In genomic region chr16:4034476-4034875, GRCm38 (mm10) we compare ENCODE assay signal across 22 mouse cellular contexts. TPM values are rescaled to one million over a fixed set of nuclear protein-coding genes. Genes with fewer than 3 reads are reported as not detected.
DNase-seq lines count a peak whose midpoint lies in the region; ATAC-seq and TF ChIP-seq lines count a peak whose summit lies in the region.
"Had no signal": no experiment of that assay in that cellular context is flagged by ENCODE, and none has a peak within 500 bp of the region (broad histone marks: within the 10 kb centered on the region; RNA-seq: fewer than 3 reads in every experiment).

No protein-coding gene starts in this region.

- H3K9me3 ChIP-seq in liver, embryonic 11.5 days (ENCODE audit: control insufficient read depth, low read length), result no peaks in the 10 kb centered on the region
- H3K9me3 ChIP-seq: embryonic facial prominence, embryonic 15.5 days; forebrain, embryonic 10.5 days; heart, embryonic 13.5 days; hindbrain, embryonic 12.5 days had no signal

- DNase-seq in kidney, adult 2 months, result no peak
- DNase-seq in kidney, postnatal 10 days, result no peak
- DNase-seq in liver, embryonic 11.5 days (ENCODE audit: low spot score), result no peak
- DNase-seq in liver (no peak), MEL-GATA-1-ER (ENCODE audit: extremely low read depth, low read depth) (peak; percentile 49)
- DNase-seq in spleen, postnatal 4 days (ENCODE audit: low spot score in 2 of 2), result no peak
- DNase-seq: adrenal gland, postnatal 14 days; cerebellum, adult 2 months; cerebellum, postnatal 10 days; embryo, embryonic 11 days; gastrocnemius, postnatal 14 days; heart, postnatal 4 days had no signal

- 73% methylated on average over 3 of the region's 3 CpGs for WGBS in kidney, adult 2 months
- 81% methylated on average over 3 of the region's 3 CpGs for WGBS in liver, embryonic 11.5 days

- no peak overlapping the region for H3K4me2 ChIP-seq in liver, embryonic 11.5 days
- H3K4me2 ChIP-seq: embryonic facial prominence, embryonic 15.5 days; heart, embryonic 13.5 days; hindbrain, embryonic 12.5 days had no signal

- no peak overlapping the region for H3K9ac ChIP-seq in liver, embryonic 11.5 days (ENCODE audit: low read depth, low read length)
- H3K9ac ChIP-seq: embryonic facial prominence, embryonic 15.5 days; hindbrain, embryonic 12.5 days had no signal

- H3K36me3 ChIP-seq in kidney, adult 2 months (ENCODE audit: control insufficient read depth, insufficient read depth, low read length), result peaks cover 4% of the 10 kb centered on the region; the same call in 1 of the 2 replicates
- peaks cover 23% of the 10 kb centered on the region for H3K36me3 ChIP-seq in liver, embryonic 11.5 days (ENCODE audit: control insufficient read depth, insufficient read depth, low read length)

- TF ChIP-seq POLR2A in kidney, adult 2 months (IDR thresholded peaks at IDR 0.05; ENCODE audit: low read depth, low read length), result no peak

- peaks cover 40% of the 10 kb centered on the region for H3K4me1 ChIP-seq in kidney, adult 2 months (ENCODE audit: control insufficient read depth, insufficient read depth, low read length)
- H3K4me1 ChIP-seq in liver, embryonic 11.5 days (replicated peaks; ENCODE audit: control insufficient read depth, insufficient read depth, low read length), result peaks cover 26% of the 10 kb centered on the region
- H3K4me1 ChIP-seq: embryonic facial prominence, embryonic 15.5 days; hindbrain, embryonic 12.5 days had no signal

- no peak for TF ChIP-seq CTCF in kidney, adult 2 months (conservative IDR thresholded peaks at IDR 0.05; ENCODE audit: insufficient read depth, insufficient read length, low read depth, low read length)

- no peak for ATAC-seq in liver, embryonic 11.5 days (replicated peaks; ENCODE audit: low FRiP score)
- 0 out of 2 replicates have a peak, but pooled peaks have one; percentile 3 for ATAC-seq in megakaryocyte progenitor cell, adult 5-6 weeks (replicated peaks; ENCODE audit: poor library complexity)
- ATAC-seq: forebrain, embryonic 14.5 days; hindbrain, embryonic 16.5 days; inflammation-experienced regulatory T-cells, adult 6 months had no signal

- peak overlapping the region; percentile 43 for H3K27ac ChIP-seq in kidney, adult 2 months (ENCODE audit: insufficient read depth, low read depth, low read length)
- 0 out of 2 replicates have a peak overlapping the region, but pooled peaks have one; percentile 13 for H3K27ac ChIP-seq in liver, embryonic 11.5 days (ENCODE audit: low read depth, low read length)
- H3K27ac ChIP-seq: embryonic facial prominence, embryonic 15.5 days; forebrain, embryonic 10.5 days; heart, embryonic 13.5 days; hindbrain, embryonic 12.5 days had no signal

- H3K27me3 ChIP-seq in kidney, adult 2 months (replicated peaks; ENCODE audit: control insufficient read depth, insufficient read depth, low read length), result no peaks in the 10 kb centered on the region
- no peaks in the 10 kb centered on the region for H3K27me3 ChIP-seq in liver, embryonic 11.5 days (replicated peaks; ENCODE audit: control insufficient read depth, insufficient read depth, low read length)
- H3K27me3 ChIP-seq: embryonic facial prominence, embryonic 15.5 days; heart, embryonic 13.5 days; hindbrain, embryonic 12.5 days had no signal

- H3K4me3 ChIP-seq in kidney, adult 2 months (ENCODE audit: insufficient read depth, low read depth, low read length), result no peak overlapping the region
- H3K4me3 ChIP-seq in liver, embryonic 11.5 days (ENCODE audit: low read depth, low read length), result no peak overlapping the region
- H3K4me3 ChIP-seq: embryonic facial prominence, embryonic 15.5 days; erythroblast, embryonic 14.5 days; forebrain, embryonic 10.5 days; heart, embryonic 13.5 days; hindbrain, embryonic 12.5 days had no signal

RNA-seq across cellular contexts. Expression of gene Dnase1, which starts 2.3 kb away (rescaled TPM):
- 2,240 and 2,440 TPM in 2 replicates for polyA plus RNA-seq in kidney, adult 2 months (2012; rRNA removed)
- 3.9 and 6.0 TPM in 2 replicates for polyA plus RNA-seq in liver, embryonic 11.5 days (2014; fragmentation: Nextera tagmentation; extraction: Ambion mirVana)
- total RNA-seq in megakaryocyte progenitor cell, adult 5-6 weeks (2015), result not detected in 2 replicates
- total RNA-seq in megakaryocyte progenitor cell, adult 5-6 weeks (2017), result 0.57 and 1.00 TPM in 2 replicates
- total RNA-seq: adrenal gland, postnatal 14 days; gastrocnemius, postnatal 14 days; heart, adult 8-10 months; heart, postnatal 4 days had no signal
- polyA plus RNA-seq: erythroblast, embryonic 14.5 days had no signal

RNA-seq across cellular contexts. Expression of gene Slx4, which starts 30.9 kb away (rescaled TPM):
- 36.0 and 41.0 TPM in 2 replicates for polyA plus RNA-seq in kidney, adult 2 months (2012; rRNA removed)
- 21.3 and 24.5 TPM in 2 replicates for polyA plus RNA-seq in liver, embryonic 11.5 days (2014; fragmentation: Nextera tagmentation; extraction: Ambion mirVana)
- total RNA-seq in megakaryocyte progenitor cell, adult 5-6 weeks (2015), result 19.7 and 22.6 TPM in 2 replicates
- total RNA-seq in megakaryocyte progenitor cell, adult 5-6 weeks (2017), result 25.6 and 30.3 TPM in 2 replicates

RNA-seq across cellular contexts. Expression of gene Trap1, which starts 43.2 kb away (rescaled TPM):
- 225 and 226 TPM in 2 replicates for polyA plus RNA-seq in kidney, adult 2 months (2012; rRNA removed)
- 147 and 157 TPM in 2 replicates for polyA plus RNA-seq in liver, embryonic 11.5 days (2014; fragmentation: Nextera tagmentation; extraction: Ambion mirVana)
- total RNA-seq in megakaryocyte progenitor cell, adult 5-6 weeks (2015), result 89.6 and 94.3 TPM in 2 replicates
- total RNA-seq in megakaryocyte progenitor cell, adult 5-6 weeks (2017), result 167 and 179 TPM in 2 replicates

RNA-seq across cellular contexts. Expression of gene Nlrc3, which starts 58.0 kb away (rescaled TPM):
- 3.8 and 4.0 TPM in 2 replicates for polyA plus RNA-seq in kidney, adult 2 months (2012; rRNA removed)
- 0.94 and 1.1 TPM in 2 replicates for polyA plus RNA-seq in liver, embryonic 11.5 days (2014; fragmentation: Nextera tagmentation; extraction: Ambion mirVana)
- 0.39 and 1.0 TPM in 2 replicates for total RNA-seq in megakaryocyte progenitor cell, adult 5-6 weeks (2015)
- total RNA-seq in megakaryocyte progenitor cell, adult 5-6 weeks (2017), result 0.29 and 1.1 TPM in 2 replicates
- polyA plus RNA-seq: erythroblast, embryonic 14.5 days had no signal

Comparison
In these comparisons a context has a peak if more than half of its experiments do, and no peak if none do; other contexts are left out.
1. RNA of gene Dnase1, which starts 2.3 kb away (polyA plus RNA-seq): 2,240 to 2,440 TPM in kidney, adult 2 months; 3.9 to 6.0 TPM in liver, embryonic 11.5 days; every median in the first group is over 100 times any median in the second.